Mouse (Mus musculus) myocyte (in vitro differentiated cells): ENCODE data around the gene Kif3a.

Experiments used
- CEBPB ChIP-seq: IDR thresholded peaks from 2 replicates; pipeline ENCODE4 v1.6.1; 2011; ENCODE audit warnings: mild to moderate bottlenecking, moderate library complexity; ENCODE audit not compliant: poor library complexity, insufficient read depth, severe bottlenecking
- MYOG ChIP-seq, 3 experiments: IDR thresholded peaks; one replicate each; pipeline ENCODE4 v1.6.1; 2011; ENCODE audit warnings: control low read depth in 2 of 3, low read depth in 2 of 3, mild to moderate bottlenecking in 2 of 3; ENCODE audit not compliant: insufficient read length in 2 of 3, control insufficient read depth in 1 of 3, insufficient read depth in 1 of 3
- POLR2A ChIP-seq: IDR thresholded peaks from one replicate; pipeline ENCODE4 v1.6.1; 2011; ENCODE audit warnings: low read depth, mild to moderate bottlenecking, control low read depth, moderate library complexity; ENCODE audit not compliant: insufficient read length
- POLR2AphosphoS2 ChIP-seq: IDR thresholded peaks from one replicate; pipeline ENCODE4 v1.6.1; 2011; ENCODE audit warnings: low read depth, control low read depth; ENCODE audit not compliant: insufficient read length
- REST ChIP-seq: IDR thresholded peaks from one replicate; pipeline ENCODE4 v1.6.1; 2011; ENCODE audit warnings: mild to moderate bottlenecking, control low read depth, moderate library complexity; ENCODE audit not compliant: insufficient read depth, insufficient read length
- TCF12 ChIP-seq: IDR thresholded peaks from one replicate; pipeline ENCODE4 v1.6.1; 2011; ENCODE audit warnings: mild to moderate bottlenecking, control low read depth; ENCODE audit not compliant: poor library complexity, insufficient read depth, severe bottlenecking
- TCF3 ChIP-seq: IDR thresholded peaks from one replicate; pipeline ENCODE4 v1.6.1; 2011; ENCODE audit warnings: low read depth, control low read depth; ENCODE audit not compliant: insufficient read length
- USF1 ChIP-seq: IDR thresholded peaks from one replicate; pipeline ENCODE4 v1.6.1; 2011; ENCODE audit warnings: low read depth, mild to moderate bottlenecking, control low read depth, moderate library complexity

DNA sequence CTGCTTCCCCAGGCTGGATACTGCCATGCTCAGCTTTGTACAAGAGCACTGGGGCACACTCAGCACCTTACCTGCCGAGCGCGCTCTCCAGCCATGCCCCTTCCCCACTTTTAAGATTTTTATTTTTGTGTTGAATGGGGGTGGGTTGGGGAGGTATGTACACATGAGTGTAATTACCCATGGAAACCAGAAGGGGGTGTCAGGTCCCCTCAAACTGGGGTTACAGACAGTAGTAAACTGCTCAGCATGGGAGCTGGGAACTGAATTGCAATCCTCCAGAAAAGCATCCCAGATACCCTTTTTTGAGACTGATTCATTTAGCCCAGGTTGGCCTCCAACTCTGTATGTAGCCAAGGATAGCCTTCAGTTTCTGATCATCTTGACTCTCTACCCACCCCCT, 37.8 kb downstream of the Kif3a start:
- TF ChIP-seq POLR2AphosphoS2 = no peak
- TF ChIP-seq POLR2A = no peak
- no peak for TF ChIP-seq REST
- TF ChIP-seq TCF12 = no peak
- TF ChIP-seq CEBPB = no peak
- no peak for TF ChIP-seq USF1
- no peak for TF ChIP-seq MYOG (IDR thresholded peaks at IDR 0.05; ENCODE audit: control insufficient read depth in 1 of 3, insufficient read depth in 1 of 3, insufficient read length in 2 of 3, low read depth in 2 of 3)
- TF ChIP-seq TCF3 = no peak
